Mouse (Mus musculus) layer of hippocampus, adult 18-20 months (tissue): ENCODE data around the gene Rhot1. TPM values are rescaled to one million over a fixed set of nuclear protein-coding genes. Genes with fewer than 3 reads are reported as not detected.
"Not testable (repeated sequence)": the region's sequence is repeated elsewhere in the genome, so short reads cannot be mapped to it uniquely, and the experiment has no call there.

Source experiments
- DNase-seq, 2 experiments: peaks; one replicate each; pipeline ENCODE4 v3.0.0; 2022; ENCODE audit warnings: low spot score in 2 of 2
- total RNA-seq, 2 experiments: library from RNA; stranded (reverse); gene quantifications; 2 replicates each; pipeline ENCODE4 v1.2.3; 2021

Gene Rhot1
- total RNA-seq, 2 experiments from 2014 or later: 62.8 to 65.6 TPM

DNA sequence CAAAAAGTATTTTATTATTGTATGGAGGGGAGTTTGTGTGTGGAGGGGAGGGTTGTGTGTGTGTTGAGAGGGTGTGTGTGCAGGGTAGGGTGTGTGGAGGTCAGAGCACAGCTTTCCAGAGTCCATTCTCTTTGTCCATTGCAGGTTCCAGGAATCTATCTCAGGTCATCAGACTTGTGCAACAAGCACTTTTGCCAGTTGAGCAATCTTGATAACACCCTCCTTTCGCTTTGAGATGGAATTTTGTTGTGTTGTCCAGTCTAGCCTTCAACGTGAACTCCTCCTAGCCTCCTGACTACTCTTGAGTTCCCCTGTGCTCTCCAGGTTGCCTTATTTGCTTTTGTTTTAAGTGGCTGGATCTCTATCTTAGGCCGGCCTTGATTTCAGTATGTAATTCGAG lies 18.5 kb upstream of the Rhot1 start:
- no peak for DNase-seq

DNA sequence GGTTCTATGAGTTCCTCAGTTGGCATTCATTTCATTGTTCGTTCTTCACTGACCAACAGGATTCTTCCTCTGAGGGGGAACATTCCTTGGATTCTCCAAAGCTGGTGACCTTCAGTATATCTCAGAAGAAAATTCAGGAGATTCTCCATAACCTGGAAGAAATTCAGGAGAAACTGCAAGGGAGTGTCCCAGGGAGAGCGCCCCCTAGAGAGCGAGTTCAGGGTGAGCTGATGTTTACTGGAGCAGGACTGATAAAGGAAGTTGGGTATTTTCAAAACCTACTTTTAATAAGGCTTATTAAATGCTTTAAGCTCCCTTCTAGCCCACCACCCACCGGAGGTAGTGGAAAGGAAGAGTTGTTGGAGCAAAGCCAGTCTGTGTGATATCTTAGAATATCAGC lies 15.0 kb upstream of the Rhot1 start:
- no peak for DNase-seq

DNA sequence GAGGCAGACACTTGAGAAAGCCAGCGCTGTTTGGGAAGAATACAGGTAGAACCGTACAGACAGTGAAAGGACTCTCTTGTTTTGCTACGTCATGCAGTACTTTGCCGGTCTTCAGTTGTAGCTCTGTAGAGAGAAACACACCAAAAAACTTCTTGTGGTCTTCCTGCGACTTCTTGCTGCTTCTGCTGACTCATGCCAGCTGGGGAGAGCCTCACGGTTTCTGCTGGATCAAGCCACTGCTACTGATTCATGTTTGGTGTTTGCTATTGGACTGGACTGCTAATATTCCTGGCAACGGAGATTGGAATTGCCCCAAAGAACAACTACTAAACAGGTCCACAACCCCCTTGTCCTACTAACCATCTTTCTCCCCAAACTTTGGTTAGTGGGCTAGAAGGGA lies 12.5 kb upstream of the Rhot1 start:
- DNase-seq: no peak

DNA sequence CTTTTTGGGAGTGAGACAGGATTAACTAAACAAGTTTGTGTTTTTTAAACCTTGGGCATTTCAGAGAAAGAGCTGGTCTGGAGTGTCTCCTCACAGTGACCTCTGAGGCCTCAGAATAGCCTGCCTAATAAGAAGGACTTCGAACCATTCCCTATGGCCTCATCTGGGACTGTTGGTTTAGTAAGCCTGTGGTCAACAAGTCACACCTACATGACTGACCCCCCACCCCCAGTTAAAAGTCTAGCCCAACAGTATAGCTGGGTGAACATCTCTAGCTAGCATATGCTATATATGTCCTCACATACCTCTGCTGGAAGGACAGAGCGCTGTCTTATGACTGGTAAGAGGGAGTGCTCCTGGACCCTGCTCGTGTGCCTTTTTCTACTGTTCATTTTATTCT lies 9.5 kb upstream of the Rhot1 start:
- DNase-seq: no peak

DNA sequence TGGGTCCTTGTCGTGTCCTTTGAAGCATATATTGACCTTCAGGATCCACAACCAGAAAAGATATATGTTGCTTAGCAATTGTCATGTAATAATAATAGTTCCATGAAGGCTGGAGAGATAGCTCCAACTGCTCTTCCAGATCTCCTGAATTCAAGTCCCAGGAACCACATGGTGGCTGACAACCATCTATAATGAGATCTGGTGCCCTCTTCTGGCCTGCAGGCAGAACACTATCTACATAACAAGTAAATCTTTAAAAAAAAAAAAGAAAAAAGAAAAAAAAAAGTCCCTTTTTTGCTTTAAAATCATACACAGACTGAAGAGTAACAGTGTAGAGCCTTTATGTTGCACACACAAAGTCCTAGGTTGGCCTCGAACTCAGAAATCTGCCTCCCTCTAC lies 9.0 kb upstream of the Rhot1 start:
- DNase-seq: no peak

DNA sequence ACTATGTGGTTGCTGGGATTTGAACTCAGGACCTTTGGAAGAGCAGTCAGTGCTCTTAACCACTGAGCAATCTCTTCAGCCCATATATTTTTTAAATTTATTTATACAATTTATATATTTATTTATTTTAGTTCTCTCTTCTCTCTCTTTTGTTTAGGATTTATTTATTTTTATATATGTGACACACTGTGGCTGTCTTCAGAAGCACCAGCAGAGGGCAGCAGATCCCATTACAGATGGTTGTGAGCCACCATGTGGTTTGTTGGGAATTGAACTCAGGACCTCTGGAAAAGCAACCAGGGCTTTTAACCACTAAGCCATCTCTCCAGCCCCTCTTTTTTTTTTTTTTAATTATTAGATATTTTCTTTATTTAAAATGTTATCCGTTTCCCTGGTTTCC lies 8.5 kb upstream of the Rhot1 start:
- no peak for DNase-seq

DNA sequence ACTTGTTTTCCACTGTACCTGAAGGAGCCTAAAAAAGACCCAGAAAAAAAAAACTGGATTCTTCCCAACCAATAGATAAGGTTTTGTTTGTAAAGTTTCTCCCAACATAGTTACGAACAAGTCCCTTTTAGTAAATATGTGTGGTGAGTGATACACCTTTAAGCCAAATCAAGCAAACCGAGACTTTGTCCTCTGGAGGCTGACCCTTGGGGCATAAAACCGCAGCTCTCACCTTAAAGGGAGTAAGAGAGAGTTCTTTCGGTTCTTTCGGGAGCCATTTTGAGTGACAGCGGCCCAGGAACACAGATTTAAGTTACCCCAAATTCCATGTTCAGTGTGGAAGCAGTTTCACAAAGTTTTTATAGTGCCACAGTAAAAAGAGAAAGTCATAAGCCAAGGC lies 6.5 kb upstream of the Rhot1 start:
- no peak for DNase-seq

DNA sequence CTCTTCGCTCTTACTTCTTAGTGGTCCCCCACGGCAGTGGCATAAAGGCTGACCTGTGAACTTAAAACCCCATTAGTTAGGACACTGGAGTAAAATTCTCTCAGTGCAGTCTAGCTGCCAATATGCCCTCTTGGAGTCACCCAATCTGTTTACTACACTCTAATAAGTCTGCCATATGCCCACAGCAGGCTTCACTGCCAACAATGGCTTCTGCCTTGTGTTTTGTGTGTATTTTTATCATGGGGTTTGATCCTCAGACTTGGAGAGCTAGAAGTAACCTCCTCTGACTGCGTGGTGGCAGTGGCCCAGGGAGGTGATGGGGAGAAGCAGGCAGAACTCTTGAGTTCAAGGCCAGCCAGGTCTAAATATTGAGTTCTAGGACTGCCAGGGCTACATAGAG lies 4.8 kb upstream of the Rhot1 start:
- peak; percentile 32 to 81 for DNase-seq

DNA sequence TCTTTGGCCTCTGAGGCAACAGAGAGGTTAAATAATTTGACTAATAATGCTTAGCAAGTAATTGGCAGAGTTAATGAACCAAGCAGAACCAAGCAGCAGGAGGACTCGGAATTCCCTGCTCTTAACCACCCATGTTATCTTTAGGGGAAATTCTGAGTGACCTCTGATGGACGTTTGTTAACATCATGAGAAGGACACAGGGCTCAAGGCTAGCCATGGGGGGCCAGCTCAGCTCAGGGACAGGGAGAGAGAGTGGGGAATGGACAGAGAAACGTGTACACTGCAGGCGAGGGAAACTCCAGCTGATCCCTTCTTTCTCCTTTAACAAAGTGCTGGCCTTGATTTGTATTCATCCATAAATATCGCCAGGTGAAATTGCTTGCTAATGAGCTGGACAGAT lies 3.9 kb upstream of the Rhot1 start:
- DNase-seq: no peak

DNA sequence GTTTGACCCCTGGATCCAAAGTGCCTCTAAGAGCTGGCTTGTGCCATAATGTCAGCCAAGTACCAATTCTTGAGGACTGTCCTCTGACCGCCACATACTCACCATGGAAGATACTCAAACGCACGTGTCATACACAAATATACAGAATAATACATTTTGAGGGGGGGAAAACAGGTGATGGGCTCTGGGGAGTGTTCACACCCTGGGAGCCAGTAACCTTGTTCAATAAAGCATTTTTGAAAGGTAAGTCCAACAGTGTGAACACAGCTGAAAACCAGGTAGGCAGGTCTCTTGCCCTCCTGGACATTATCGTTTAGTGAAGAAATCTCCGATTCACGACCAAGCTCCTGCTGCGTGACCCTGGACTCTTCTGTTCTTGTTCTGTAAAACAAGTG lies 357 bp upstream of the Rhot1 start:
- DNase-seq: no peak

DNA sequence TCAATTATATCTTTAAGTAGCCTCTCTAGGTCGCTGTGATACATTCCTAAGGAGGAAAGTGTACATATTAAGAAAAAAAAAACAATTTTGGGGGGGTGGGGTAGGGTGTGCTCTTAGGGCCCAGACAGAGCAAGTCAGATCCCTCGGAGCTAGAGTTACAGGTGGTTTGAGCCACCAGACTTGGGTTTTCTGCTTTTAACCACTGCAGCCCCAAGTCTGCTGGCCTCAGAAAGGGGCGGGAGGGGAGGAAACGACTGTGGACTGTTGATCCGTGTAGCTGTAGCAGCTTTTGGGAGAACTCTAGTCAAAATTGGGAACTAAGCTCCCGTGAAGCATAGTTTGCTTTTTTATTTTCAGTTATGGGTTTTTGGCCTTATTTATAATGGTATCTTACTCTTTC lies 1.5 kb downstream of the Rhot1 start:
- DNase-seq: no peak

DNA sequence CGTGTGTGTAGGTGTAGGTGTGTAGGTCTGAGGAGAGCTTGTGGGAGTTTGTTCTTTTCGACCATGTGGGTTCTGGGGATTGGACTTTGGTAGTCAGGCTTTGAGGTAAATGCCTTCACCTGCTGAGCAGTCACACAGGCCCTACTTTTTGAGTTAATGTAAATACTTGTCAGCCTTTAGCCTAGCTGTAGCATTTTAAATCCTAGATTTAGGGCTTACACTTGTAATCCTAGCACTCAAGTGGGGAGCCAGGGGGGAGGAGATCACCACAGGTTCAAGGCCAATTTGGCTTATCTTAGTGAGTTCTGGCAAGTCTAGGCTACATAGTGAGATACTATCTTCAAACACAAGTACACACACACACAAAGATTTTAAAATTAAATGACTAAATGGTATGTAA lies 3.5 kb downstream of the Rhot1 start:
- DNase-seq: no peak

DNA sequence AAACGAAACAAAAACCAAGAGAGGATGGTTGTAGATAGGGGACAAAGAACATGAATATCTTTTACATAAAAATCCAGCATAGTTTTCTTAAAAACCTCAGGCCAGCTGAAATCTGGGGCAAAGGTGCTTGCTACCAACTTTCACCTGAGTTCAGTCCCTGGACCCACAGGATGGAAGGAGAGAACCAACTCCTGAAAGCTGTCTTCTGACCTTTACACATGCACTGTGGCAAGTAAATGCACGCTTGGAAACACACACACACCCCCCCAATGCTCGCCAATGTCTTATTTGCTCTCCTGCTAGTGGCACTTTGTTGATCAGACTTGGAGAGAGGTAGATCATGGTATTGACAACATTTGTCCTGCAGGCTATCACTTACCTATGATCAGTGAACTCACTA lies 6.5 kb downstream of the Rhot1 start:
- no peak for DNase-seq

DNA sequence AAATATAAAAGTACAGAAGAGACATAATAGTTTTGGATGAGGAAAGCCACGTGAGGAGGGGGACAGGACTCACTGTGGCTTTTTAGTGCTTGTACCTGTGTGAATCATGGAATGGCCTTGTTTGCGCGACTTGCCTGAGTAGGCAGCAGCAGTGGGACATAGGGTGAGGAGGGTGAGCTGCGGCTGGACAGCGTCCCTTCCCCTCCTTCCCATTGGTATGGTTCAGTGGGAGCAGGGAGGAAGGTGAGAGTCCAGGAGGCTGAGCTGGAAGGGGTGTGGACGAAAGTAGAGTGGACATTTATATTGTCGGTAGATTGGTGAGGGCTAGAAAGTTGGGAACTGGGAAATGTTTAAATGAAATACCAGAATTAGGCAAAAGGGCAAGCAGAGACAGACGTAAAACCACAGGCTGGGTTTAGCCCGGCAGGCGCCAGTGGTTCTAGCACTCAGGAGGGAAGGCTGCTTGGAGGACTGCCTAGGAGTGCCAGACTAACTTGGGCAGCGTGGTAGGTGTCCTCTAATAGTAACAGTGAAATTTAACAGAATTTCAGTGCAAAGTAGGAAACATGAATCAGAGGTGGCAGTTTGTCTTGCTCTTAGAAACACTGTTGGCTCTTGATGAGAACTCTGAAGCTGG lies 10.0 kb downstream of the Rhot1 start:
- DNase-seq: no peak

DNA sequence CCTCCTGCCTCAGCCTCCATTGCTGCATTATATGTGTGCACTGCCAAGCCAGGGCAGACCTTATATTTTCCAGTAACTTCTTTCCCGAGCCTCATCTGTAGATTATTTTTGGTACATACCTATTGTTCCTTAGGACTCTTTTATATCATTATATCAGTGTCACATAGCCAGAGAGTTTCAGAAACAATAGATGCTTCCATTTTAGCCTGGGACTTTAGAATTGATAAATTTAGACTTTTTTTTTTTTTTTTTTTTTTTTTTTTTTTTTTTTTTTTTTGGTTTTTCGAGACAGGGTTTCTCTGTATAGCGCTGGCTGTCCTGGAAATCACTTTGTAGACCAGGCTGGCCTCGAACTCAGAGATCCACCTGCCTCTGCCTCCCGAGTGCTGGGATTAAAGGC lies 21.2 kb downstream of the Rhot1 start:
- DNase-seq: not testable (repeated sequence)

DNA sequence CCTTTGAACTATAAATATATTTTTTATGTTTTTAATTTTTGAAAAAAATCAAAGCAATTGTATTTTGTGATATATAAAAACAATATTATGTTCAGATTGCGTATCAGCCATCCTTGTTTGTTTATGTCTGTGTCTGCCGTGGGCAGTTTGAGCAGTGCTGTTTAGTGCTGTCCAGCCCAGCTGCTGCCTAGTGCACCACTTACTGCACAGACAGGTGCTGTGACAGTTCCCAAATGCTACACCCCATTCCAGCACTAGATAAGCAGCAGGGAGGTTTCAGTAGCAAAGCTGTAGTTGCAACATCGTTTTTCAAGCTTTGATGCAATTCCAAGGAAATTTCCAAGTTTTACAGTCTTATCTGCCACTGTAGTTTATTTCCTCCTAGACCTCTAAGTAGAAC lies 28.5 kb downstream of the Rhot1 start:
- no peak for DNase-seq

DNA sequence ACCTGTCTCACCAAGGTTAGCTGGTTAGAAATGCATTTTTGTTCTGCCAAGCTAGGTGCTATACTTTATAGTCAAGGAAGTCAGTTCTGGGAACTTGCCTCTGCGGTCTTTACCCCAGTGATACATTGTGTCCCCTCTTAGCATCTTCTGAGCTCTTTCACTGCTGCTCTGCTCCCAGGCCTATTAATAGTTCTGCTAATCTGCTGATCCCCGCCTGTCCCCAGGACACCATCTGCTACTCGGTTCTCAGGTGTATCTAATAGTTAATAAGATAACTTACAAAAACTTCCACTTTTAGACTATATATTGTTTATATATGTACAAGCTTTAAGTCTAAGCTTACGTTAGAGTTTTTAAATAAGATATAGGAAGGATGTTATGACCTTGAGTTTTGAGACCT lies 29.5 kb downstream of the Rhot1 start:
- no peak for DNase-seq

DNA sequence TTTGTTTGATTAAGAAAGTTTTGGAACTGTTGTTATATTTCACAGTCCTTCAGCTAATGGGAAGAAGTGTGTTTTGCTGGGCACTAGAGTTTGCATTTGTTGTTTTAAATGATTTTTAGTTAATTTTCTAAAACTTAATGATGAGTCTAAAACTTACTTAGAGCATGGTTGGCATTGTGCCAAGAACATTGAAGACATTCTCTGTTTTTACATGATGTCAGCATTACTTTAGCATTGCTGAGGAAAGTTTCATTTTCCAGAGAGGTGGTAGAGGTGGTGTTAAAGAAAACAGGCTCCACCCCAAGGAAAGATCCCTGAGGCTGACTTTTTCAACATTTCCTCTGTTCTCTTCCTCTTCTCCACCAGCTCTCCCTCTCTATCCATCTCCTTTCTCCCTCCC lies 38.2 kb downstream of the Rhot1 start:
- DNase-seq: no peak

DNA sequence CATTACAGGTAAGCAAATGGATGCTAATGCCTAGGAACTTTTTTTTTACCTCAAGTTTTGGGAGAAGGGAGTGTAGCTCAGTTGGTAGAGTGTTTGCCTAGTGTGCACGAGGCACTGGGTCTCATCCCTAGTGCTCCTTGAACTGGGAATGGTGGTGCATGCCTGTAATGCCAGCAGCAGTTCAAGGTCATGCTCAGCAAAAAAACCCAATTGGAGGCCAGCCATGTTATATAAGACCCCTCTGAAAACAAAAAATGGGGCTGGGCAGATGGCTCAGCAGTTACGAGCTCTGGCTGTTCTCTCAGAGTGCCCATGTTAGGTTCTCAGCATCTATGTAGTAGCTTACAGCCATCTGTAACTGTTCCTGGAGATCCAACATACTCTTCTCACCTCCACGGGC lies 39.7 kb downstream of the Rhot1 start:
- no peak for DNase-seq

DNA sequence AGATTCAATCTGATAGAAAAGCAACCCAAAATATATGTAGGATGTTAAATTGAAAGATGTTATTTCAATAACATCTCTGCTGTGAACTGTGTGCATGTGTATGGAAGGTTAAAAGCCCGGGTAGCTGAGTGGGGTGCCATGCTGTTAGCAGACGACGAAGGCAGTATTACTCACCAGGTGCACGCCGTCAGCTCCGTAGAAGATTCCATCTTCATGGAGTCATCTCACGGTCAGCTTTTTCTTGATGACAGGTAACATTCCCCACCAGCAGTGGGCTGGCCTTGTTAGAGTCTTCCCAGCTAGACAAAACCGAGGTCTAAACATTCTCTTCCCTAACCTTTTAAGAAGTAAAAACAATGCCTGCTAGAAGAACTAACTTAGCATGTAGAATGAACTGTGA lies 55.3 kb downstream of the Rhot1 start:
- DNase-seq: no peak

DNA sequence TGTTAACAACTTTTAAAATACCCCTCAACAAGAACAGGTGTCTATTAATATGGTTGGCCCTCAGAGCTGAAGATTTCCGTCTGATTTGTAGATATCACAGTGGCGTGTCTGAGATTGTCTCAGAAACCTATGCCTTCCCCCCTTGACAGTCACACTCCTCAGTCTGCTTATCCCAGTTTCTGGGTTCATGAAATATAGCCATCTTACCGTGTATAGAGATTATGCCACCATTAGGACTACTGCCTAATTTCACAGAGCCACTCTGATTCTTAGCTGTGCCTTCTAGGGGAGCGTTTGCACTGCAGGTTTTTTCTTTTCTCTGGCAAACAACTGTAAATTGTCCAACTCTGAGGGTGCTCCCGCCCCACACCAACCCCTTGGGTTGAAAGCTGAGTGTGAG lies 62.3 kb downstream of the Rhot1 start:
- DNase-seq: no peak

DNA sequence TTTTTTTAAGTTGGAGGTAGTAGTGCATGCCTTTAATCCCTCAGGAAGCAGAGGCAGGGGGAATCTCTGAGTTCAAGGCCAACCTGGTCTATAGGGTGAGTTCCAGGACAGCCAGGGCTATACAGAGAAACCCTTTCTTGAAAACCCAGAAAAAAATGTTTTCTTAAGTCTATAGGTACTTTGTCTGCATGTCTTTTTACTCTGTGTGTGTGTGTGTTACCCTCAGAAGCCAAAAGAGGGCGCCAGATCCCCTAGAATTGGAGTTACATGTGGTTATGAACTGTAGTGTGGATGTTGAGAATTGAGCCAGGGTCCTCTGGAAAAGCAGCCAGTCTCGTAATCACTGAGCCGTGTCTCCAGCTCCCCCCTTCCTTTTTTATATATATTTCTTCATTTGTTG lies 66.2 kb downstream of the Rhot1 start:
- DNase-seq: no peak

DNA sequence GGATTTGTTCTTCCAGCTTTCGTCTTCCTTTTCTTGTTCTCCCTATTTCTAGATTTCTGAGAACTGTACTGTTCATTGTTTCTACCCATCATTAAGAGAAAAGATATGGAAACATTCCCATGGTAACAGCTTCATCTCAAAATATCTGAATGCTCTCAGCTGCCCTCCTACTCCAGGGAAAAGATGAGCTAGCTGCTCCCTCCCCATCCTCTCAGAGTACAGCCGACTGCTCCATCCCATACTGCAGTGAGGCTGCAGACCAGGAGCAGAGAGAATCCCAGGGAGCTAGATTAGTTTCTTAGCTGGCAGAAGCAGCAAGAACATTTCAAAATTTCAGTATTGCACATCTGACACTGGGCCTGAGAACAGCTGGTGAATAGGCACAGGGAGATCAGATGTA lies 69.2 kb downstream of the Rhot1 start:
- peak in 1 of 2 experiments; percentile 54 for DNase-seq

DNA sequence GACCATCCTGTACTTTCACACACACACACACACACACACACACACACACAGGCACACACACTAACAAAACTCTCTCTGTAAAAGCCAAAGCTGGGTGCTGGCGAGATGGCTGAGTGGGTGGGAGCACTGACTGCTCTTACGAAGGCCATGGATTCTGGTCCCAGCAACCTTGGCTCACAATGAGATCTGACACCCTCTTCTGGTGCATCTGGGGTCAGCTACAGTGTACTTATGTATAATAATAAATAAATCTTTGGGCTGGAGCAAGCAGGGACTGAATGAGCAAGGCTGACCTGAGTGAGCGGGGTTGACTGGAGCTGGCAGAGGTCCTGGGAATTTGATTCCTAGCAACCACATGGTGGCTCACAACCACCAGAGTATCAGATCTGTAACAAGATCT lies 75.0 kb downstream of the Rhot1 start:
- no peak for DNase-seq
